ENCODE assay signal across 7 mouse cellular contexts in genomic region chr16:31617823-31618371, GRCm38 (mm10). TPM values are rescaled to one million over a fixed set of nuclear protein-coding genes. Genes with fewer than 3 reads are reported as not detected.
A peak's percentile ranks its signal among the peaks of the same experiment; 100 is the strongest.
DNase-seq lines count a peak whose midpoint lies in the region; ATAC-seq and TF ChIP-seq lines count a peak whose summit lies in the region.

No protein-coding gene starts in this region.

- peak overlapping the region; percentile 41 for H3K4me2 ChIP-seq in intestine, postnatal 0 days (replicated peaks; ENCODE audit: low read depth)
- peak overlapping the region; percentile 41 for H3K4me2 ChIP-seq in limb, embryonic 14.5 days (replicated peaks; ENCODE audit: low read depth, low read length, severe bottlenecking)
- H3K4me2 ChIP-seq in neural tube, embryonic 13.5 days = peak overlapping the region; percentile 33

- H3K4me1 ChIP-seq in intestine, postnatal 0 days (replicated peaks; ENCODE audit: control insufficient read depth, insufficient read depth, low read length) = no peaks in the 10 kb centered on the region
- H3K4me1 ChIP-seq in limb, embryonic 14.5 days (ENCODE audit: control insufficient read depth, insufficient read depth, low read length) = peaks cover 17% of the 10 kb centered on the region
- peaks cover 13% of the 10 kb centered on the region for H3K4me1 ChIP-seq in neural tube, embryonic 13.5 days (replicated peaks)

- no peak for TF ChIP-seq CTCF in intestine, postnatal 0 days (IDR thresholded peaks at IDR 0.05; ENCODE audit: low read depth)

- H3K36me3 ChIP-seq in intestine, postnatal 0 days (ENCODE audit: control insufficient read depth, insufficient read depth) = no peaks in the 10 kb centered on the region
- no peaks in the 10 kb centered on the region for H3K36me3 ChIP-seq in limb, embryonic 14.5 days (ENCODE audit: control insufficient read depth, insufficient read depth, low read length)
- no peaks in the 10 kb centered on the region for H3K36me3 ChIP-seq in neural tube, embryonic 13.5 days

- no peak overlapping the region for H3K27ac ChIP-seq in intestine, postnatal 0 days (ENCODE audit: low read depth, low read length)
- peak overlapping the region; percentile 74 for H3K27ac ChIP-seq in limb, embryonic 14.5 days (replicated peaks; ENCODE audit: low read depth, low read length)
- H3K27ac ChIP-seq in neural tube, embryonic 13.5 days (replicated peaks) = 0 out of 2 replicates have a peak overlapping the region, but pooled peaks have one; percentile 46

- WGBS in intestine, postnatal 0 days = 25% methylated on average over 10 of the region's 10 CpGs
- WGBS in limb, embryonic 14.5 days = under 1% methylated on average over 10 of the region's 10 CpGs
- 21% methylated on average over 10 of the region's 10 CpGs for WGBS in neural tube, embryonic 13.5 days

- no peaks in the 10 kb centered on the region for H3K27me3 ChIP-seq in intestine, postnatal 0 days (replicated peaks; ENCODE audit: control insufficient read depth, insufficient read depth, low read length)
- no peaks in the 10 kb centered on the region for H3K27me3 ChIP-seq in limb, embryonic 14.5 days (ENCODE audit: control insufficient read depth, insufficient read depth, low read length)
- no peaks in the 10 kb centered on the region for H3K27me3 ChIP-seq in neural tube, embryonic 13.5 days

- no peaks in the 10 kb centered on the region for H3K9me3 ChIP-seq in intestine, postnatal 0 days (ENCODE audit: control insufficient read depth)
- no peaks in the 10 kb centered on the region for H3K9me3 ChIP-seq in limb, embryonic 14.5 days (ENCODE audit: control insufficient read depth, low read length)
- no peaks in the 10 kb centered on the region for H3K9me3 ChIP-seq in neural tube, embryonic 13.5 days

- no peak for TF ChIP-seq POLR2A in limb, embryonic 14.5 days (IDR thresholded peaks at IDR 0.05; ENCODE audit: borderline replicate concordance, extremely low read depth, insufficient read depth, insufficient read length)

- no peak overlapping the region; the same call in 1 of the 2 replicates for H3K4me3 ChIP-seq in intestine, postnatal 0 days (ENCODE audit: low read depth, low read length)
- peak overlapping the region; percentile 23 for H3K4me3 ChIP-seq in limb, embryonic 14.5 days (replicated peaks; ENCODE audit: low read length)
- H3K4me3 ChIP-seq in neural tube, embryonic 13.5 days = no peak overlapping the region

- H3K9ac ChIP-seq in intestine, postnatal 0 days (ENCODE audit: low read depth, low read length) = no peak overlapping the region
- peak overlapping the region; percentile 34 for H3K9ac ChIP-seq in limb, embryonic 14.5 days (ENCODE audit: low read depth, low read length, severe bottlenecking)
- 0 out of 2 replicates have a peak overlapping the region, but pooled peaks have one; percentile 26 for H3K9ac ChIP-seq in neural tube, embryonic 13.5 days

- peak; percentile 93 for DNase-seq in brain, adult 2 months (ENCODE audit: low read depth, low spot score)
- peak; percentile 77 for DNase-seq in embryo, embryonic 10 days (ENCODE audit: low spot score)
- peak; percentile 83 to 91 for DNase-seq in gastrocnemius, postnatal 4 days (ENCODE audit: low spot score in 2 of 2)
- peak; percentile 92 for DNase-seq in limb, embryonic 14.5 days (ENCODE audit: low spot score)

- no peak for ATAC-seq in intestine, postnatal 0 days
- ATAC-seq in limb, embryonic 14.5 days (ENCODE audit: low FRiP score, low read depth) = peak; percentile 90
- peak; percentile 47; the same call in 1 of the 2 replicates for ATAC-seq in neural tube, embryonic 13.5 days (ENCODE audit: low read depth)
- no peak for ATAC-seq in erythroid progenitor cell, adult 5-6 weeks (replicated peaks; ENCODE audit: low FRiP score, poor library complexity, severe bottlenecking)

RNA-seq across cellular contexts. Expression of gene Dlg1, which starts 45.3 kb away (rescaled TPM):
- 10 to 100 TPM; 44.2 to 48.5 TPM for total RNA-seq in gastrocnemius, postnatal 4 days (2021)
- polyA plus RNA-seq in intestine, postnatal 0 days (2015; fragmentation: Nextera tagmentation; extraction: Ambion mirVana) = 10.5 and 11.2 TPM in 2 replicates
- 55.1 and 62.0 TPM in 2 replicates for polyA plus RNA-seq in limb, embryonic 14.5 days (2012; rRNA removed)
- polyA plus RNA-seq in limb, embryonic 14.5 days (2014; fragmentation: Nextera tagmentation; extraction: Ambion mirVana) = 37.9 and 40.5 TPM in 2 replicates
- 13.3 and 13.7 TPM in 2 replicates for polyA plus RNA-seq in neural tube, embryonic 13.5 days (2015; fragmentation: Nextera tagmentation; extraction: Ambion mirVana)
- total RNA-seq in erythroid progenitor cell, adult 5-6 weeks (2015; ENCODE audit: low replicate concordance) = 29.3 and 38.6 TPM in 2 replicates
- total RNA-seq in erythroid progenitor cell, adult 5-6 weeks (2017; ENCODE audit: low replicate concordance) = 36.5 and 63.0 TPM in 2 replicates

Comparison
In these comparisons a context has a peak if more than half of its experiments do, and no peak if none do; other contexts are left out.
1. ATAC-seq: peak in limb, embryonic 14.5 days (single experiment) and neural tube, embryonic 13.5 days (single experiment); none in intestine, postnatal 0 days (single experiment) and erythroid progenitor cell, adult 5-6 weeks (single experiment).
2. Peak in every context shown above with its lines, with median percentiles within 50 percentile points of each other: DNase-seq and H3K4me2 ChIP-seq.